21 mouse cellular contexts compared by ENCODE assay signal in the genomic region with DNA sequence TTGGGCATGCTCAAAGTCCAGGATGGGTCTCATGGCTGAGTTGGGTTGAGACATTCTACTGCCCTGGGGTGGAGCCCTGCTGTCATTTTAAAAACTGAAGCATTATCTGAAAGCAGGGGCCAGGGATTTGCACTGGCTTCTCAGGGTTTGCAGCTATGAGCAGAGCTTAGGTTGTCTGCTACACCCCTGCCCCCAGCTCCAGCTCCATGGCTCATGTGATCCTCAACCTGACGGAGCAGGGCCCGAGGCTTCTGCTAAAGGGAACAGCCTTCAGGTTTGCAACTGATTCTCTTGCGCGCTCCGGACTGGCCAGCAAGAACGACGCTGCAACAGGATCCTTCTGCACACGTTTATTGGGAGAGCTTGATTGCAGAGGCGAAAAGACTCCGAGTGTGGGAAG. TPM values are rescaled to one million over a fixed set of nuclear protein-coding genes. Genes with fewer than 3 reads are reported as not detected.
DNase-seq lines count a peak whose midpoint lies in the region; ATAC-seq and TF ChIP-seq lines count a peak whose summit lies in the region.
"Had no signal": no experiment of that assay in that cellular context is flagged by ENCODE, and none has a peak within 500 bp of the region (broad histone marks: within the 10 kb centered on the region; RNA-seq: fewer than 3 reads in every experiment).

No protein-coding gene starts in this region.

- 93% methylated on average over 10 of the region's 10 CpGs for WGBS in liver, postnatal 0 days (ENCODE audit: insufficient replicate concordance)
- 97% methylated on average over 10 of the region's 10 CpGs for WGBS in embryonic facial prominence, embryonic 10.5 days

- no peak for ATAC-seq in liver, postnatal 0 days
- ATAC-seq: forebrain, embryonic 14.5 days; hindbrain, postnatal 0 days; intestine, embryonic 16.5 days had no signal

- H3K4me1 ChIP-seq in liver, postnatal 0 days (ENCODE audit: insufficient read depth): peaks cover 13% of the 10 kb centered on the region
- peaks cover 23% of the 10 kb centered on the region for H3K4me1 ChIP-seq in embryonic facial prominence, embryonic 10.5 days

- H3K4me3 ChIP-seq in liver, postnatal 0 days (ENCODE audit: low read depth, low read length): no peak overlapping the region
- H3K4me3 ChIP-seq in embryonic facial prominence, embryonic 10.5 days: peak overlapping the region; percentile 11; the same call in 1 of the 2 replicates
- H3K4me3 ChIP-seq: heart, embryonic 13.5 days; hindbrain, embryonic 13.5 days had no signal

- H3K4me2 ChIP-seq in liver, postnatal 0 days (ENCODE audit: low read depth, low read length): no peak overlapping the region
- H3K4me2 ChIP-seq: heart, embryonic 13.5 days; hindbrain, embryonic 13.5 days had no signal

- no peaks in the 10 kb centered on the region for H3K9me3 ChIP-seq in liver, postnatal 0 days (ENCODE audit: low read length)
- H3K9me3 ChIP-seq in embryonic facial prominence, embryonic 10.5 days: 0 out of 2 replicates have a peak, but pooled peaks cover 5% of the 10 kb centered on the region
- H3K9me3 ChIP-seq: heart, embryonic 13.5 days; hindbrain, embryonic 13.5 days had no signal

- intact Hi-C loops in heart, postnatal 14 days (cut with DNase I): no loop called here

- H3K27me3 ChIP-seq in liver, postnatal 0 days (ENCODE audit: insufficient read depth, low read length): no peaks in the 10 kb centered on the region
- no peaks in the 10 kb centered on the region for H3K27me3 ChIP-seq in embryonic facial prominence, embryonic 10.5 days (replicated peaks; ENCODE audit: low read depth, poor library complexity, severe bottlenecking)
- H3K27me3 ChIP-seq: heart, embryonic 13.5 days; hindbrain, embryonic 13.5 days had no signal

- H3K36me3 ChIP-seq in liver, postnatal 0 days (replicated peaks; ENCODE audit: insufficient read depth, low read length): no peaks in the 10 kb centered on the region
- H3K36me3 ChIP-seq in embryonic facial prominence, embryonic 10.5 days (replicated peaks): no peaks in the 10 kb centered on the region
- H3K36me3 ChIP-seq: heart, embryonic 13.5 days; hindbrain, embryonic 13.5 days had no signal

- TF ChIP-seq CTCF in liver, postnatal 0 days (IDR thresholded peaks at IDR 0.05; ENCODE audit: low read depth): no peak

- DNase-seq in gastrocnemius, postnatal 10 days: peak; percentile 1
- DNase-seq in gastrocnemius, postnatal 25 days: no peak
- peak; percentile 3 for DNase-seq in heart, postnatal 4 days
- no peak for DNase-seq in heart, postnatal 14 days
- peak; percentile 2 for DNase-seq in liver
- DNase-seq in liver, postnatal 0 days: no peak
- DNase-seq in embryonic facial prominence, embryonic 10.5 days (ENCODE audit: low spot score): peak; percentile 6
- no peak for DNase-seq in embryo, embryonic 11 days
- DNase-seq: adrenal gland, adult 2 months; adrenal gland, postnatal 36 days; cerebellum, adult 2 months; cerebellum, postnatal 25 days; gastrocnemius, postnatal 14 days; kidney, adult 8-10 months had no signal

- no peak overlapping the region for H3K9ac ChIP-seq in liver, postnatal 0 days (replicated peaks)
- H3K9ac ChIP-seq: heart, embryonic 13.5 days; hindbrain, embryonic 13.5 days had no signal

- H3K27ac ChIP-seq in liver, postnatal 0 days (ENCODE audit: low read depth): no peak overlapping the region
- H3K27ac ChIP-seq in embryonic facial prominence, embryonic 10.5 days (replicated peaks): no peak overlapping the region
- H3K27ac ChIP-seq: heart, embryonic 13.5 days; hindbrain, embryonic 13.5 days; hindbrain, postnatal 0 days had no signal

- no peak for TF ChIP-seq EP300 in liver, postnatal 0 days (IDR thresholded peaks at IDR 0.05; ENCODE audit: low read depth)

RNA-seq across cellular contexts. Expression of a gene that starts 28.2 kb away (rescaled TPM):
- total RNA-seq in gastrocnemius, postnatal 10 days (2021): 100 to 1,000 TPM; 439 to 618 TPM
- 100 to 1,000 TPM; 236 to 249 TPM for total RNA-seq in gastrocnemius, postnatal 25 days (2021)
- 1,000 to 10,000 TPM in 1 of 2 experiments, 100 to 1,000 TPM in 1; 930 to 1,002 TPM for total RNA-seq in heart, postnatal 4 days (2021)
- total RNA-seq in heart, postnatal 14 days (2021): 100 to 1,000 TPM; 451 to 520 TPM
- polyA plus RNA-seq in liver, postnatal 0 days (2015; fragmentation: Nextera tagmentation; extraction: Ambion mirVana): 463 and 498 TPM in 2 replicates
- polyA plus RNA-seq in embryonic facial prominence, embryonic 10.5 days (2016; fragmentation: Nextera tagmentation; extraction: Ambion mirVana): 3,067 and 3,150 TPM in 2 replicates

RNA-seq across cellular contexts. Expression of a gene that starts 41.2 kb away (rescaled TPM):
- under 1 TPM; 0.50 to 0.61 TPM for total RNA-seq in gastrocnemius, postnatal 10 days (2021)
- total RNA-seq in gastrocnemius, postnatal 25 days (2021): under 1 TPM; 0.29 to 0.31 TPM
- total RNA-seq in heart, postnatal 4 days (2021): under 1 TPM in 1 of 2 experiments, not detected in 1; 0.34 TPM
- total RNA-seq in heart, postnatal 14 days (2021): not detected
- not detected in 2 replicates for polyA plus RNA-seq in liver, postnatal 0 days (2015; fragmentation: Nextera tagmentation; extraction: Ambion mirVana)
- 0.10 and 0.19 TPM in 2 replicates for polyA plus RNA-seq in embryonic facial prominence, embryonic 10.5 days (2016; fragmentation: Nextera tagmentation; extraction: Ambion mirVana)
- total RNA-seq: CH12.LX; heart, adult 8-10 months had no signal
- polyA plus RNA-seq: cerebellum, adult 2 months had no signal

RNA-seq across cellular contexts. Expression of a gene that starts 58.4 kb away (rescaled TPM):
- 10 to 100 TPM; 14.6 to 15.3 TPM for total RNA-seq in gastrocnemius, postnatal 10 days (2021)
- 10 to 100 TPM; 14.0 to 16.5 TPM for total RNA-seq in gastrocnemius, postnatal 25 days (2021)
- total RNA-seq in heart, postnatal 4 days (2021): 10 to 100 TPM; 31.4 to 34.4 TPM
- 10 to 100 TPM; 19.0 to 19.6 TPM for total RNA-seq in heart, postnatal 14 days (2021)
- polyA plus RNA-seq in liver, postnatal 0 days (2015; fragmentation: Nextera tagmentation; extraction: Ambion mirVana): 5.5 and 5.8 TPM in 2 replicates
- polyA plus RNA-seq in embryonic facial prominence, embryonic 10.5 days (2016; fragmentation: Nextera tagmentation; extraction: Ambion mirVana): 38.3 and 39.0 TPM in 2 replicates

Comparison
In these comparisons a context has a peak if more than half of its experiments do, and no peak if none do; other contexts are left out.
1. DNase-seq: peak in gastrocnemius, postnatal 10 days (single experiment), heart, postnatal 4 days (single experiment), liver (single experiment) and embryonic facial prominence, embryonic 10.5 days (single experiment); none in gastrocnemius, postnatal 25 days (single experiment), heart, postnatal 14 days (0 of 2), liver, postnatal 0 days (single experiment) and embryo, embryonic 11 days (single experiment).